Mouse (Mus musculus) MEL (cell line): ENCODE results near the gene Phgr1.

Experiments
- MXI1 ChIP-seq: IDR thresholded peaks from 2 replicates; pipeline ENCODE4 v1.6.1; 2011; ENCODE audit warnings: mild to moderate bottlenecking, low read depth, low read length, improper control_type of control experiment
- MYC ChIP-seq: IDR thresholded peaks from 2 replicates; pipeline ENCODE4 v1.6.1; 2011; ENCODE audit warnings: low read depth, mild to moderate bottlenecking, low read length, improper control_type of control experiment, moderate library complexity

GRCm38 (mm10) chr2:118750476-118750875 is 22.1 kb upstream of the Phgr1 start:
- TF ChIP-seq MXI1 (no peak), MYC (no peak)
